25 mouse cellular contexts compared by ENCODE assay signal in genomic region chr2:152763310-152763709, GRCm38 (mm10). TPM values are rescaled to one million over a fixed set of nuclear protein-coding genes. Genes with fewer than 3 reads are reported as not detected.
A peak's percentile ranks its signal among the peaks of the same experiment; 100 is the strongest.
DNase-seq lines count a peak whose midpoint lies in the region; ATAC-seq and TF ChIP-seq lines count a peak whose summit lies in the region.
"Had no signal": no experiment of that assay in that cellular context is flagged by ENCODE, and none has a peak within 500 bp of the region (broad histone marks: within the 10 kb centered on the region; RNA-seq: fewer than 3 reads in every experiment).

No protein-coding gene starts in this region.

- H3K9me3 ChIP-seq in liver, embryonic 13.5 days (replicated peaks): no peaks in the 10 kb centered on the region
- no peaks in the 10 kb centered on the region for H3K9me3 ChIP-seq in liver, embryonic 12.5 days (replicated peaks)
- H3K9me3 ChIP-seq in lung, embryonic 16.5 days (ENCODE audit: control insufficient read depth, low read length): no peaks in the 10 kb centered on the region
- no peaks in the 10 kb centered on the region for H3K9me3 ChIP-seq in CH12.LX (replicated peaks; ENCODE audit: low read length)
- no peaks in the 10 kb centered on the region for H3K9me3 ChIP-seq in MEL (replicated peaks; ENCODE audit: insufficient read depth, low read length)
- no peaks in the 10 kb centered on the region for H3K9me3 ChIP-seq in forebrain, embryonic 11.5 days (ENCODE audit: control insufficient read depth, low read length)
- H3K9me3 ChIP-seq: embryonic facial prominence, embryonic 13.5 days; embryonic facial prominence, embryonic 15.5 days; forebrain, embryonic 10.5 days; forebrain, embryonic 13.5 days; forebrain, embryonic 15.5 days; G1E had no signal

- peaks cover 42% of the 10 kb centered on the region for H3K4me1 ChIP-seq in liver, embryonic 13.5 days (replicated peaks)
- H3K4me1 ChIP-seq in liver, embryonic 12.5 days: peaks cover 52% of the 10 kb centered on the region
- peaks cover 29% of the 10 kb centered on the region for H3K4me1 ChIP-seq in lung, embryonic 16.5 days (replicated peaks; ENCODE audit: control insufficient read depth, insufficient read depth, low read length)
- H3K4me1 ChIP-seq in CH12.LX (ENCODE audit: control insufficient read depth in 1 of 2, insufficient read depth in 2 of 2) (peaks cover 0 to 28% of the 10 kb centered on the region in 2 experiments; a peak in 2 of 4 replicates), MEL (ENCODE audit: control insufficient read depth in 1 of 2, insufficient read depth in 2 of 2, low read length in 2 of 2) (peaks cover 0 to 27% of the 10 kb centered on the region in 2 experiments; a peak in 3 of 4 replicates)
- H3K4me1 ChIP-seq in forebrain, embryonic 11.5 days (replicated peaks; ENCODE audit: control insufficient read depth, insufficient read depth, low read length): peaks cover 6% of the 10 kb centered on the region; the same call in 1 of the 2 replicates

- WGBS in liver, embryonic 13.5 days (ENCODE audit: insufficient replicate concordance): 39% methylated on average over 6 of the region's 6 CpGs
- 54% methylated on average over 6 of the region's 6 CpGs for WGBS in liver, embryonic 12.5 days (ENCODE audit: insufficient replicate concordance)
- 66% methylated on average over 6 of the region's 6 CpGs for WGBS in lung, embryonic 16.5 days
- whole genome bisulfite sequencing in forebrain, embryonic 11.5 days: 74% methylated on average over 6 of the region's 6 CpGs

- TF ChIP-seq CTCF in CH12.LX (conservative IDR thresholded peaks at IDR 0.05 in 1 of 2, IDR thresholded peaks at IDR 0.05 in 1 of 2; ENCODE audit: low read depth in 2 of 2, low read length in 2 of 2) (no peak), MEL (IDR thresholded peaks at IDR 0.05 in 2 of 3, conservative IDR thresholded peaks at IDR 0.05 in 1 of 3; ENCODE audit: control insufficient read depth in 1 of 3, insufficient read depth in 1 of 3, low read depth in 2 of 3, low read length in 3 of 3, poor library complexity in 1 of 3, severe bottlenecking in 1 of 3) (no peak)

- H3K27me3 ChIP-seq in liver, embryonic 13.5 days: peaks cover 13% of the 10 kb centered on the region
- H3K27me3 ChIP-seq in liver, embryonic 12.5 days (replicated peaks): peaks cover 16% of the 10 kb centered on the region
- no peaks in the 10 kb centered on the region for H3K27me3 ChIP-seq in lung, embryonic 16.5 days (ENCODE audit: control insufficient read depth, insufficient read depth, low read depth, low read length)
- H3K27me3 ChIP-seq in CH12.LX (replicated peaks): peaks cover 56% of the 10 kb centered on the region
- H3K27me3 ChIP-seq in MEL (ENCODE audit: control insufficient read depth in 1 of 2, insufficient read depth in 2 of 2, low read length in 2 of 2): no peaks in the 10 kb centered on the region
- no peaks in the 10 kb centered on the region for H3K27me3 ChIP-seq in forebrain, embryonic 11.5 days (ENCODE audit: control insufficient read depth, insufficient read depth, low read length)
- H3K27me3 ChIP-seq: embryonic facial prominence, embryonic 13.5 days; embryonic facial prominence, embryonic 15.5 days; forebrain, embryonic 13.5 days; forebrain, embryonic 15.5 days had no signal

- in situ Hi-C loops in CH12.LX (cut with MboI; ENCODE audit: low pct_ligation_motif_present, low pct_unique_long_range_greater_than_20kb, low sequenced_read_pairs): no loop called here

- no peak overlapping the region for H3K9ac ChIP-seq in liver, embryonic 13.5 days
- no peak overlapping the region for H3K9ac ChIP-seq in liver, embryonic 12.5 days
- no peak overlapping the region; the same call in 1 of the 2 replicates for H3K9ac ChIP-seq in lung, embryonic 16.5 days (ENCODE audit: low read length)
- no peak overlapping the region for H3K9ac ChIP-seq in CH12.LX (ENCODE audit: insufficient read depth, low read depth)
- no peak overlapping the region for H3K9ac ChIP-seq in MEL (ENCODE audit: control insufficient read depth, low read depth, low read length, poor library complexity, severe bottlenecking)
- H3K9ac ChIP-seq in forebrain, embryonic 11.5 days (ENCODE audit: low read length): no peak overlapping the region
- H3K9ac ChIP-seq: embryonic facial prominence, embryonic 13.5 days; embryonic facial prominence, embryonic 15.5 days; forebrain, embryonic 13.5 days; forebrain, embryonic 15.5 days; forebrain, postnatal 0 days had no signal

- TF ChIP-seq RAD21 in CH12.LX (IDR thresholded peaks at IDR 0.05; ENCODE audit: low read depth, low read length): no peak
- no peak for TF ChIP-seq RAD21 in MEL (IDR thresholded peaks at IDR 0.05; ENCODE audit: low read depth, low read length)

- 0 out of 2 replicates have a peak overlapping the region, but pooled peaks have one; percentile 21 for H3K27ac ChIP-seq in liver, embryonic 13.5 days
- no peak overlapping the region for H3K27ac ChIP-seq in liver, embryonic 12.5 days
- H3K27ac ChIP-seq in lung, embryonic 16.5 days (ENCODE audit: low read length): peak overlapping the region; percentile 81
- H3K27ac ChIP-seq in CH12.LX (ENCODE audit: insufficient read depth, low read depth): no peak overlapping the region
- H3K27ac ChIP-seq in MEL (ENCODE audit: control insufficient read depth, low read depth, low read length): no peak overlapping the region
- H3K27ac ChIP-seq in forebrain, embryonic 11.5 days (ENCODE audit: low read depth, low read length): no peak overlapping the region
- H3K27ac ChIP-seq: embryonic facial prominence, embryonic 13.5 days; embryonic facial prominence, embryonic 15.5 days; forebrain, embryonic 13.5 days; forebrain, embryonic 15.5 days had no signal

- TF ChIP-seq POLR2A in CH12.LX (IDR thresholded peaks at IDR 0.05; ENCODE audit: low read depth, low read length) (no peak), MEL (IDR thresholded peaks at IDR 0.05; ENCODE audit: control insufficient read depth in 1 of 2, insufficient read depth in 1 of 2, low read depth in 1 of 2, low read length in 2 of 2, poor library complexity in 1 of 2) (no peak)

- no peak for ATAC-seq in liver, embryonic 13.5 days (ENCODE audit: low read depth)
- ATAC-seq in liver, embryonic 12.5 days: no peak
- ATAC-seq in lung, embryonic 16.5 days (ENCODE audit: low read depth): no peak
- no peak for ATAC-seq in forebrain, embryonic 11.5 days (replicated peaks; ENCODE audit: low FRiP score)
- ATAC-seq: forebrain, embryonic 13.5 days had no signal

- H3K79me2 ChIP-seq in CH12.LX (replicated peaks; ENCODE audit: control insufficient read depth, extremely low read depth, insufficient read depth, poor library complexity, severe bottlenecking): no peaks in the 10 kb centered on the region
- H3K79me2 ChIP-seq in MEL (ENCODE audit: control insufficient read depth, insufficient read depth, low read length, poor library complexity): no peaks in the 10 kb centered on the region

- H3K4me2 ChIP-seq in liver, embryonic 13.5 days: no peak overlapping the region
- H3K4me2 ChIP-seq in liver, embryonic 12.5 days: no peak overlapping the region
- H3K4me2 ChIP-seq in lung, embryonic 16.5 days (ENCODE audit: low read depth, low read length): no peak overlapping the region; the same call in 1 of the 2 replicates
- H3K4me2 ChIP-seq in CH12.LX (ENCODE audit: insufficient read depth, low read depth, poor library complexity, severe bottlenecking): no peak overlapping the region
- H3K4me2 ChIP-seq in forebrain, embryonic 11.5 days (ENCODE audit: low read depth, low read length, severe bottlenecking): no peak overlapping the region
- H3K4me2 ChIP-seq: embryonic facial prominence, embryonic 15.5 days; forebrain, embryonic 13.5 days; forebrain, embryonic 15.5 days had no signal

- DNase-seq in liver, embryonic 13.5 days: no peak
- DNase-seq in lung, postnatal 10 days: no peak
- DNase-seq in CH12.LX (ENCODE audit: extremely low read depth) (no peak), MEL (ENCODE audit: low read depth, low spot score) (peak; percentile 64)
- no peak for DNase-seq in forebrain, embryonic 11.5 days (ENCODE audit: low spot score)
- DNase-seq: adrenal gland, adult 2 months; adrenal gland, postnatal 10 days; adrenal gland, postnatal 25 days; cerebellum, adult 11 months; cerebellum, adult 18-20 months; cerebellum, adult 8-10 months; cerebellum, adult 9-11 months; cerebellum, postnatal 14 days; cerebellum, postnatal 36 days; embryo, embryonic 11 days; forebrain, postnatal 0 days had no signal

- no peak for TF ChIP-seq EP300 in CH12.LX (IDR thresholded peaks at IDR 0.05; ENCODE audit: low read length)
- TF ChIP-seq EP300 in MEL (IDR thresholded peaks at IDR 0.05; ENCODE audit: low read depth in 1 of 2, low read length in 2 of 2): no peak

- H3K36me3 ChIP-seq in liver, embryonic 13.5 days: no peaks in the 10 kb centered on the region
- H3K36me3 ChIP-seq in liver, embryonic 12.5 days: no peaks in the 10 kb centered on the region
- H3K36me3 ChIP-seq in lung, embryonic 16.5 days (ENCODE audit: control insufficient read depth, insufficient read depth, low read length): no peaks in the 10 kb centered on the region
- H3K36me3 ChIP-seq in CH12.LX (replicated peaks in 1 of 2; ENCODE audit: control insufficient read depth in 1 of 2, insufficient read depth in 1 of 2, low read length in 1 of 2): no peaks in the 10 kb centered on the region
- peaks cover 0 to 17% of the 10 kb centered on the region in 2 experiments; a peak in 2 of 4 replicates for H3K36me3 ChIP-seq in MEL (ENCODE audit: control insufficient read depth in 1 of 2, insufficient read depth in 2 of 2, low read length in 2 of 2)
- H3K36me3 ChIP-seq in forebrain, embryonic 11.5 days (ENCODE audit: control insufficient read depth, insufficient read depth, low read length): no peaks in the 10 kb centered on the region
- H3K36me3 ChIP-seq: embryonic facial prominence, embryonic 13.5 days; embryonic facial prominence, embryonic 15.5 days; forebrain, embryonic 10.5 days; forebrain, embryonic 15.5 days; G1E had no signal

- dilution Hi-C loops in CH12.LX (cut with MboI; ENCODE audit: extremely low pct_ligation_motif_present, extremely low pct_unique_long_range_greater_than_20kb, low sequenced_read_pairs): no loop called here

- no peak overlapping the region for H3K4me3 ChIP-seq in liver, embryonic 13.5 days (replicated peaks)
- H3K4me3 ChIP-seq in liver, embryonic 12.5 days: no peak overlapping the region
- no peak overlapping the region for H3K4me3 ChIP-seq in lung, embryonic 16.5 days (ENCODE audit: low read length)
- H3K4me3 ChIP-seq in CH12.LX (replicated peaks in 1 of 3; ENCODE audit: low read depth in 2 of 3, low read length in 2 of 3, poor library complexity in 1 of 3) (no peak overlapping the region), MEL (ENCODE audit: control insufficient read depth in 1 of 2, insufficient read depth in 1 of 2, low read depth in 2 of 2, low read length in 2 of 2) (no peak overlapping the region; a peak in 1 of 4 replicates)
- no peak overlapping the region for H3K4me3 ChIP-seq in forebrain, embryonic 11.5 days (ENCODE audit: low read depth, low read length)
- H3K4me3 ChIP-seq: embryonic facial prominence, embryonic 13.5 days; embryonic facial prominence, embryonic 15.5 days; erythroblast, embryonic 14.5 days; forebrain, embryonic 10.5 days; forebrain, embryonic 13.5 days; forebrain, embryonic 15.5 days had no signal

RNA-seq across cellular contexts. Expression of gene Cox4i2, which starts 9.3 kb away (rescaled TPM):
- 1.1 and 1.2 TPM in 2 replicates for polyA plus RNA-seq in liver, embryonic 13.5 days (2015; fragmentation: Nextera tagmentation; extraction: Ambion mirVana)
- 2.5 and 3.4 TPM in 2 replicates for polyA plus RNA-seq in liver, embryonic 12.5 days (2016; fragmentation: Nextera tagmentation; extraction: Ambion mirVana)
- 99.6 and 104 TPM in 2 replicates for polyA plus RNA-seq in lung, embryonic 16.5 days (2015; fragmentation: Nextera tagmentation; extraction: Ambion mirVana)
- total RNA-seq in CH12.LX (2012; rRNA removed) (not detected in 2 replicates), CH12.LX (2014; rRNA removed) (not detected in 2 replicates), MEL (2012; rRNA removed) (not detected in 2 replicates)
- polyA plus RNA-seq in CH12.LX (2012; ENCODE audit: insufficient read length, low read depth) (not detected in 2 replicates), MEL (2012; ENCODE audit: insufficient read depth in 1 of 2, insufficient read length in 2 of 2, low read depth in 1 of 2, low replicate concordance in 2 of 2, missing spikeins in 1 of 2) (under 1 TPM in 1 of 2 experiments, not detected in 1; 0.17 TPM)
- polyA plus RNA-seq in forebrain, embryonic 11.5 days (2014; fragmentation: Nextera tagmentation; extraction: Ambion mirVana): 4.6 and 5.5 TPM in 2 replicates
- polyA plus RNA-seq: erythroblast, embryonic 14.5 days; G1E had no signal

RNA-seq across cellular contexts. Expression of gene Id1, which starts 27.3 kb away (rescaled TPM):
- polyA plus RNA-seq in liver, embryonic 13.5 days (2015; fragmentation: Nextera tagmentation; extraction: Ambion mirVana): 20.9 and 23.2 TPM in 2 replicates
- polyA plus RNA-seq in liver, embryonic 12.5 days (2016; fragmentation: Nextera tagmentation; extraction: Ambion mirVana): 28.1 and 30.6 TPM in 2 replicates
- polyA plus RNA-seq in lung, embryonic 16.5 days (2015; fragmentation: Nextera tagmentation; extraction: Ambion mirVana): 186 and 189 TPM in 2 replicates
- total RNA-seq in CH12.LX (2012; rRNA removed): 0.38 and 0.93 TPM in 2 replicates
- total RNA-seq in CH12.LX (2014; rRNA removed): not detected in 2 replicates
- not detected in 2 replicates for polyA plus RNA-seq in CH12.LX (2012; ENCODE audit: insufficient read length, low read depth)
- 59.8 and 102 TPM in 2 replicates for total RNA-seq in MEL (2012; rRNA removed)
- polyA plus RNA-seq in MEL (2012; ENCODE audit: insufficient read depth in 1 of 2, insufficient read length in 2 of 2, low read depth in 1 of 2, low replicate concordance in 2 of 2, missing spikeins in 1 of 2): 100 to 1,000 TPM in 1 of 2 experiments, not detected in 1; 486 TPM
- 51.1 and 53.1 TPM in 2 replicates for polyA plus RNA-seq in forebrain, embryonic 11.5 days (2014; fragmentation: Nextera tagmentation; extraction: Ambion mirVana)

Comparison
In these comparisons a context has a peak if more than half of its experiments do, and no peak if none do; other contexts are left out.
1. H3K27ac ChIP-seq: peak in liver, embryonic 13.5 days (single experiment) and lung, embryonic 16.5 days (single experiment); none in liver, embryonic 12.5 days (single experiment), CH12.LX (single experiment), MEL (single experiment) and forebrain, embryonic 11.5 days (single experiment).
2. RNA of gene Cox4i2, which starts 9.3 kb away (polyA plus RNA-seq): 99.6 to 104 TPM in lung, embryonic 16.5 days; 4.6 to 5.5 TPM in forebrain, embryonic 11.5 days, 2.5 to 3.4 TPM in liver, embryonic 12.5 days, 1.1 to 1.2 TPM in liver, embryonic 13.5 days, 0.17 TPM in MEL and not detected in CH12.LX; every median in the first group is over 10 times any median in the second.